Mouse (Mus musculus) kidney, adult 2 months (tissue): ENCODE measurements around the gene Acot7.

Experiments
- CTCF ChIP-seq: fragments of 200-500 bp; conservative IDR thresholded peaks from 2 replicates; pipeline ENCODE4 v1.5.1; 2011; ENCODE audit warnings: low read depth, mild to moderate bottlenecking, control low read depth, low read length, moderate library complexity, mixed read lengths; ENCODE audit not compliant: insufficient read depth, insufficient read length
- POLR2A ChIP-seq: fragments of 200-500 bp; IDR thresholded peaks from one replicate; pipeline ENCODE4 v1.6.1; 2011; ENCODE audit warnings: low read depth, low read length, control low read depth

- TF ChIP-seq CTCF (no peak), POLR2A (no peak)
Observed at GRCm38 (mm10) chr4:152247195-152247594, 69.3 kb downstream of the Acot7 start.
